21 mouse cellular contexts compared by ENCODE assay signal in the genomic region with DNA sequence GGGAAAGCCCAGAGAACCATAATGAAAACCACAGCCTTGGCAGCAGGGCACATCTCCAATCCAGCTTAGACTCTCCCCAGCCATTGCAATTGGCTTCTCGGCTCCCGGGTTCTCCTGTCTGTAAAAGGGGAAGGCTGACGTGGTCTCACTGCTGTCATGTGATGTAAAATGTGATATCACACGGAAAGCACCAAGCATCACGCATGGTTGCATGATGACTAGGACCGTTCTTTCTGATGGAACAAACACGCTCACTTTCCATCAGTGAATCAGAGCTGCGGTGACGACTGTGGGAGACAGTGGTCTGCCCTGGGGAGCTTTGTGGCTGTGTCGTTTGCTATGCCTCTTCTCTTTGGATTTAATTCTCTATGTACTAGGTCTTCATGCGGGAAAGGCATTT. TPM values are rescaled to one million over a fixed set of nuclear protein-coding genes. Genes with fewer than 3 reads are reported as not detected.
"Had no signal": no experiment of that assay in that cellular context is flagged by ENCODE, and none has a peak within 500 bp of the region (broad histone marks: within the 10 kb centered on the region; RNA-seq: fewer than 3 reads in every experiment).

No protein-coding gene starts in this region.

- H3K36me3 ChIP-seq: heart, embryonic 10.5 days; heart, embryonic 12.5 days; hindbrain, embryonic 10.5 days; hindbrain, embryonic 12.5 days; intestine, embryonic 15.5 days; limb, embryonic 10.5 days; limb, embryonic 12.5 days; liver, embryonic 13.5 days had no signal

- H3K9me3 ChIP-seq: heart, embryonic 10.5 days; heart, embryonic 12.5 days; hindbrain, embryonic 10.5 days; hindbrain, embryonic 12.5 days; intestine, embryonic 15.5 days; limb, embryonic 10.5 days; limb, embryonic 12.5 days; liver, embryonic 13.5 days had no signal

- H3K4me2 ChIP-seq: heart, embryonic 12.5 days; hindbrain, embryonic 12.5 days; hindbrain, embryonic 14.5 days; intestine, embryonic 15.5 days; limb, embryonic 12.5 days; liver, embryonic 11.5 days; liver, embryonic 13.5 days had no signal

- H3K27ac ChIP-seq: gastrocnemius, adult 2 months; heart, embryonic 10.5 days; hindbrain, embryonic 10.5 days; hindbrain, embryonic 12.5 days; hindbrain, embryonic 14.5 days; intestine, embryonic 15.5 days; layer of hippocampus, adult 2 months; left cerebral cortex, adult 2 months; limb, embryonic 10.5 days; limb, embryonic 12.5 days; liver, embryonic 13.5 days had no signal

- DNase-seq: gastrocnemius, adult 2 months; gastrocnemius, postnatal 10 days; gastrocnemius, postnatal 25 days; liver; liver, embryonic 13.5 days had no signal

- H3K4me3 ChIP-seq: gastrocnemius, adult 2 months; heart, embryonic 10.5 days; heart, embryonic 12.5 days; hindbrain, embryonic 10.5 days; hindbrain, embryonic 12.5 days; intestine, embryonic 15.5 days; layer of hippocampus, adult 2 months; left cerebral cortex, adult 2 months; limb, embryonic 10.5 days; limb, embryonic 12.5 days; liver, embryonic 13.5 days had no signal

- H3K9ac ChIP-seq: heart, embryonic 12.5 days; hindbrain, embryonic 12.5 days; hindbrain, embryonic 14.5 days; intestine, embryonic 15.5 days; limb, embryonic 12.5 days; liver, embryonic 13.5 days had no signal

- H3K4me1 ChIP-seq: heart, embryonic 10.5 days; heart, embryonic 12.5 days; intestine, embryonic 15.5 days; liver, embryonic 13.5 days had no signal

- H3K27me3 ChIP-seq: hindbrain, embryonic 12.5 days; intestine, embryonic 15.5 days had no signal

- ATAC-seq: inflammation-experienced regulatory T-cells, adult 6 months; intestine, embryonic 15.5 days; intestine, postnatal 0 days had no signal

RNA-seq across cellular contexts. Expression of a gene that starts 50.5 kb away (rescaled TPM):
- total RNA-seq: gastrocnemius, adult 2 months; gastrocnemius, postnatal 10 days; gastrocnemius, postnatal 25 days; gastrocnemius, postnatal 4 days; granulocyte monocyte progenitor cell, adult 5-6 weeks had no signal
- polyA plus RNA-seq: heart, embryonic 12.5 days; inflammation-experienced regulatory T-cells, adult 6 months; intestine, embryonic 15.5 days; intestine, postnatal 0 days; kidney, embryonic 14.5 days; limb, embryonic 10.5 days; liver, embryonic 13.5 days had no signal
